Mouse (Mus musculus): Measurements from ENCODE around the gene Usp19. TPM values are rescaled to one million over a fixed set of nuclear protein-coding genes. Genes with fewer than 3 reads are reported as not detected.

The Usp19 gene
- polyA plus RNA-seq, 1 experiment from 2014 or later = 94.3 TPM

DNA sequence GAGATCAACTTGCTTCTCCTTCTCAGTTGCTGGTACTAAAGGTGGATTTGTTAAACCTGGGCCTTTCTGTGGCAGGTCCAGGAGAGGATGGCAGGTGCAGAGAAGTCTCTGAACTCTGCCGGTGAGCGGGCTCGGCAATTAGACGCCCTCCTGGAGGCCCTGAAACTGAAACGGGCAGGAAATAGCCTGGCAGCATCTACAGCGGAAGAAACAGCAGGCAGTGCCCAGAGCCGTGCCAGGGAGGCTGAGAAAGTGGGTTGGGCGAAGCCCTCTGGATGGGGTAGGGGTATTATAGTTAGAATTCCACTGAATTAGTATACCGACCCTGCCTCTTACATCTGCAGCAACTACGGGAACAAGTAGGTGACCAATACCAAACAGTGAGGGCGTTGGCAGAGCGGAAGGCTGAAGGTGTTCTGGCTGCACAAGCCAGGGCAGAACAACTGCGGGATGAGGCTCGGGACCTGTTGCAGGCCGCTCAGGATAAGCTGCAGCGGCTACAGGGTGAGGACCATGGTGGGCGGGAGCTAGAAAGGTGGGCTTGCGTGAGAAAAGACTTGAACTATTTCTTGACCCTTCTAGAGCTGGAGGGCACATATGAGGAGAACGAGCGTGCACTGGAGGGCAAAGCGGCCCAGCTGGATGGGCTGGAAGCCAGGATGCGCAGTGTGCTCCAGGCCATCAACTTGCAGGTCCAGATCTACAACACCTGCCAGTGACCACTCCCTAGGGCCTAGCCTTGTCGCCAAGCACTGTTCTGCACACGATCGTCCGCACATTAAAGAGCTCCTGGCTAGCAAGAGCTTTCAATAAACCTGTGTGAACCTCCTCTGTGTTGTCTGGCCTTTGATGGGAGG is 472 bp upstream of the Usp19 start:
- Histone ChIP-seq H3K4me2 (peak overlapping the region; percentile 92), H3K4me3 (peak overlapping the region; percentile 70), H3K27ac (peak overlapping the region; percentile 95), H3K9ac (peak overlapping the region; percentile 83), H3K4me1 (peaks cover 25% of the 10 kb centered on the region), H3K27me3 (replicated peaks) (no peaks in the 10 kb centered on the region), H3K9me3 (no peaks in the 10 kb centered on the region), H3K36me3 (replicated peaks) (peaks cover 22% of the 10 kb centered on the region)
- ATAC-seq (replicated peaks) = peak; percentile 61
- WGBS = 64% methylated on average over 26 of the region's 26 CpGs

DNA sequence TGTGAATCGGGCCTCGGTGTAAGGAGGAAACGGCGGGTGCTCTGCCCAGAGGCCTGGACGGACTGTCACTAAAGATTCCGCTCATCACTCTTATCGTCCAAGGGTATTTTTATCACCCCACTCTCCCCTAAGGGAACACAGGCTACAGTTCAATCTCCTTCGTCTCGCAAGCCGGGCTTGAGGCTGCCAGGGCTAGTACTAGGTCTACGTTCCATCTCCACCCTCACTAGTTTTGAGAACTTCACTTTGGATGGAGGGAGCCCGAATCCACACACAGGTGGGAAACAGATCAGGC is 831 bp downstream of the Usp19 start:
- peak overlapping the region; percentile 70 for H3K4me3 ChIP-seq

DNA sequence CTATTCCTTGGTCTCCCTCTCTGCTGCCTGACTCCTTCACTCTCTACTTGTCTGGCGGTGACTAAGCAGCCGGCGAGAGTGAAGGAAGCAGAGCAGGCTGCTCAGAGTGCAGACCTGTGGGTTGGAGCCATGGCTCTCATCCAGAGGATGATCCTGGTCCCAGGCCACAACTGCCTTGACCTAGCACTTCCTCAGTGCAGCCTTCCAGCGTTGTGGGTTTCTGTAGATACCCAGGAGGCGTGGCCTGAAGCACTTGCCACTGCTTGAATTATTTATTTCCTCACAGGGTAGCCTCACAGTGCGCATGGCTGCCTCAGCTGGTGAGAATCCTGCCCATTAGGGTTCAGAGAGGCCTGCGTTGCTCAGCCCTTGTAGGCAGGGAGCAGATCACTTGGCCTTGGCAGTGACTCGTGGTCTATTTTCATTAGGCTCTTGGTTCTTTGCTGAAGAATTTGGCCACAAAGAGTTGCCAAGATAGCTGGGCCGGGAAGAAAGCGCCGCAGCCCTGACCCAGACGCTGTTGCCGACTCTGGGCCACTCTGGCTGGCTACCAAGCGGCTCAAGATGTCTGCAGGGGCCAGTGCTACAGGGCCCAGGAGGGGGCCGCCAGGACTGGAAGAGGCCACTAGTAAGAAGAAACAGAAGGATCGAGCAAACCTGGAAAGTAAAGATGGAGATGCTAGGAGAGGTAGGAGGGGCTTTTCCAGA is 1.8 kb downstream of the Usp19 start:
- ATAC-seq (replicated peaks) = no peak
- Histone ChIP-seq H3K4me2 (peak overlapping the region; percentile 92), H3K27me3 (replicated peaks) (no peaks in the 10 kb centered on the region), H3K36me3 (replicated peaks) (peaks cover 44% of the 10 kb centered on the region), H3K9me3 (no peaks in the 10 kb centered on the region), H3K4me1 (peaks cover 25% of the 10 kb centered on the region), H3K4me3 (peak overlapping the region; percentile 70), H3K27ac (no peak overlapping the region), H3K9ac (0 out of 2 replicates have a peak overlapping the region, but pooled peaks have one; percentile 83)
- 86% methylated on average over 16 of the region's 16 CpGs for WGBS

More for the DNA sequence above, 831 bp downstream of the Usp19 start:
- no peak; the same call in 1 of the 2 replicates for ATAC-seq (replicated peaks)
- 10% methylated on average over 12 of the region's 12 CpGs for WGBS
- peak overlapping the region; percentile 92 for H3K4me2 ChIP-seq
- no peaks in the 10 kb centered on the region for H3K9me3 ChIP-seq
- H3K4me1 ChIP-seq = peaks cover 25% of the 10 kb centered on the region
- peaks cover 35% of the 10 kb centered on the region for H3K36me3 ChIP-seq (replicated peaks)
- H3K27me3 ChIP-seq (replicated peaks) = no peaks in the 10 kb centered on the region
- peak overlapping the region; percentile 95 for H3K27ac ChIP-seq
- peak overlapping the region; percentile 83 for H3K9ac ChIP-seq

DNA sequence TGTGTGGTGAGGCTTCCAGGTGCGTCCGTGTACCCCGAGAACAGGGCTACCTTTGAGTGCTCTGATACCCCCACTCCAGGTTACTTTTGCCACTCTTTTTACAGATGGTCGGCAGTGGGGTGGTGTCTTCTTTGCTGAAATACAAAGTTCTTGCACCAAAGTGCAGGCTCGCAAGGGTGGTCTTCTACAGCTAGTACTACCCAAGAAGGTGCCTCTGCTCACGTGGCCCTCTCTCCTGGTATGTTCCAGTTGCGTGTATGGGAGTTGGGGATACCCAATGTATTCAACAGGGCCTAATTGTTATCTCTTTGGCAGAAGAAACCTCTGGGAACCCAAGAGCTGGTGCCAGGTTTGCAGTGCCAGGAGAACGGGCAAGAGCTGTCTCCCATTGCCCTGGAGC is 2.8 kb downstream of the Usp19 start:
- Histone ChIP-seq H3K4me1 (peaks cover 25% of the 10 kb centered on the region), H3K36me3 (replicated peaks) (peaks cover 54% of the 10 kb centered on the region), H3K27ac (no peak overlapping the region), H3K9me3 (no peaks in the 10 kb centered on the region), H3K9ac (no peak overlapping the region), H3K27me3 (replicated peaks) (no peaks in the 10 kb centered on the region), H3K4me2 (no peak overlapping the region), H3K4me3 (no peak overlapping the region)
- 97% methylated on average over 8 of the region's 8 CpGs for WGBS
- ATAC-seq (replicated peaks) = no peak

DNA sequence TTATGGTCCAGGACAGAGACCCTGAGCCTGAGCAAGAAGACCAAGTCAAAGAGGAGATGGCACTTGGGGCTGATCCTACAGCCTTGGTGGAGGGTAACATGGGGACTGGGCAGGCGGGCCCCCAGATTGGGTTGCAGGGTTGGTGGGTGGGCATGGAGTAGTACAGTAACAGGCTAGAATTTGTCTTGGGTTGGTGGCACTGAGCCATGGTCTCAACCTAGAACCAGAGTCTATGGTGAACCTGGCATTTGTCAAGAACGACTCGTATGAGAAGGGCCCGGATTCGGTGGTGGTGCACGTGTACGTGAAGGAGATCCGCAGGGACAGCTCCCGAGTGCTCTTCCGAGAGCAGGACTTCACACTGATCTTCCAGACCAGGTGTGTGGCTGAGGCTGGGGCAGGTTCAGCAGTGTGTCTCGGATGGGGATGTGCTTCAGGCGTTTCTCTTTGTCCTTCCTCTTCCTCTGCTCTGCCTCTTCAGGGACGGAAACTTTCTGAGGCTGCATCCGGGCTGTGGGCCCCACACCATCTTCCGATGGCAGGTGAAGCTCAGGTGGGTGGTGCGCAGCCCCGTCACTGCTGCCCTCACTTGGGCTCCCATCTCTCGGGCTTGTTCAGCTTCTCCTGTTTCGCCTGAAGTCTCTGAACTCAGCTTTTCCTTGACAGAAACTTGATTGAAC is 3.9 kb downstream of the Usp19 start:
- Histone ChIP-seq H3K4me2 (no peak overlapping the region), H3K27me3 (replicated peaks) (no peaks in the 10 kb centered on the region), H3K9me3 (no peaks in the 10 kb centered on the region), H3K9ac (no peak overlapping the region), H3K36me3 (replicated peaks) (peaks cover 64% of the 10 kb centered on the region), H3K4me3 (no peak overlapping the region), H3K27ac (no peak overlapping the region), H3K4me1 (peaks cover 25% of the 10 kb centered on the region)
- WGBS = 95% methylated on average over 19 of the region's 19 CpGs
- ATAC-seq (replicated peaks) = no peak

DNA sequence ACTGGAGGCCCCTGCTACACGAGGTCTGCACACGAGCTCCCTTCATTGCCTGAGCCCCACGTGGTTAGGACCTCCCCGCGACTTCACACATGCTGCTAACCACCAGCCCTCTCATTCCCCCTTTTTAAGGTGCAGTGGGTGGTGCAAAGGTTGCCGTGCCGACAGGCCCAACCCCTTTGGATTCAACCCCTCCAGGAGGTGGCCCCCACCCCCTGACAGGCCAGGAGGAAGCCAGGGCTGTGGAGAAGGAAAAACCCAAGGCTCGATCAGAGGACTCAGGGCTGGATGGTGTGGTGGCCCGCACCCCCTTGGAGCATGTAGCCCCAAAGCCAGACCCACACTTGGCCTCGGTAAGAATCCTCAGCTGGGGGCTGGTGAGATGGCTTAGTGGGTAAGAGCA is 4.5 kb downstream of the Usp19 start:
- Histone ChIP-seq H3K27ac (no peak overlapping the region), H3K4me1 (peaks cover 21% of the 10 kb centered on the region), H3K36me3 (replicated peaks) (peaks cover 70% of the 10 kb centered on the region), H3K27me3 (replicated peaks) (no peaks in the 10 kb centered on the region), H3K4me2 (no peak overlapping the region), H3K9ac (no peak overlapping the region), H3K9me3 (no peaks in the 10 kb centered on the region), H3K4me3 (no peak overlapping the region)
- 83% methylated on average over 10 of the region's 10 CpGs for WGBS
- no peak for ATAC-seq (replicated peaks)

DNA sequence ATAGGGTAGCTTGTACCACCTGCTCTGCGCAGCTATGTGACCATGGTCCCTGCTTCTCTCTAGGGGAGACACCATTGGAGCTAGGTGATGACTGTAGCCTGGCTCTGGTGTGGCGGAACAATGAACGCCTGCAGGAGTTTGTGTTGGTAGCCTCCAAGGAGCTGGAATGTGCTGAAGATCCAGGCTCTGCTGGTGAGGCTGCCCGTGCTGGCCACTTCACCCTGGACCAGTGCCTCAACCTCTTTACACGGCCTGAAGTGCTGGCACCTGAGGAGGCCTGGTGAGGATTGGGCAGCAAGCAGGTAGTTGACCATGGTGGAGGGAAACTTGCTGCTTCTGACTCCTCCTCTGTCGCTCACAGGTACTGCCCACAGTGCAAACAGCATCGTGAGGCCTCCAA is 8.8 kb downstream of the Usp19 start:
- Histone ChIP-seq H3K4me1 (no peaks in the 10 kb centered on the region), H3K27ac (no peak overlapping the region), H3K4me3 (no peak overlapping the region), H3K4me2 (no peak overlapping the region), H3K36me3 (replicated peaks) (peaks cover 83% of the 10 kb centered on the region), H3K9ac (no peak overlapping the region), H3K9me3 (no peaks in the 10 kb centered on the region), H3K27me3 (replicated peaks) (no peaks in the 10 kb centered on the region)
- no peak for ATAC-seq (replicated peaks)
- WGBS = 97% methylated on average over 7 of the region's 7 CpGs

DNA sequence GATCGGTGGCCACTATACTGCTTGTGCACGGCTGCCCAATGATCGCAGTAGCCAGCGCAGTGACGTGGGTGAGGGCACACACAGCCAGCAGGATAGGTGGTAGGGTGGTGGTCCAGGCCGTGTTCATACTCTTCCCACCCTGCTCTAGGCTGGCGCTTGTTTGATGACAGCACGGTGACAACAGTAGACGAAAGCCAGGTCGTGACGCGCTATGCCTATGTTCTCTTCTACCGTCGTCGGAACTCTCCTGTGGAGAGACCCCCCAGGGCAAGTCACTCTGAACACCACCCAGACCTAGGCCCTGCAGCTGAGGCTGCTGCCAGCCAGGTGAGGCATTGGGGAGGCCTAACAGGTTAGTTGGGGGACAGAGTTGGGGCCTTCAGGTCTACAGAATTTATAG is 9.5 kb downstream of the Usp19 start:
- Histone ChIP-seq H3K4me1 (no peaks in the 10 kb centered on the region), H3K27me3 (replicated peaks) (no peaks in the 10 kb centered on the region), H3K4me3 (no peak overlapping the region), H3K9ac (no peak overlapping the region), H3K36me3 (replicated peaks) (peaks cover 76% of the 10 kb centered on the region), H3K27ac (no peak overlapping the region), H3K4me2 (no peak overlapping the region), H3K9me3 (no peaks in the 10 kb centered on the region)
- WGBS = 96% methylated on average over 15 of the region's 15 CpGs
- ATAC-seq (replicated peaks) = no peak

DNA sequence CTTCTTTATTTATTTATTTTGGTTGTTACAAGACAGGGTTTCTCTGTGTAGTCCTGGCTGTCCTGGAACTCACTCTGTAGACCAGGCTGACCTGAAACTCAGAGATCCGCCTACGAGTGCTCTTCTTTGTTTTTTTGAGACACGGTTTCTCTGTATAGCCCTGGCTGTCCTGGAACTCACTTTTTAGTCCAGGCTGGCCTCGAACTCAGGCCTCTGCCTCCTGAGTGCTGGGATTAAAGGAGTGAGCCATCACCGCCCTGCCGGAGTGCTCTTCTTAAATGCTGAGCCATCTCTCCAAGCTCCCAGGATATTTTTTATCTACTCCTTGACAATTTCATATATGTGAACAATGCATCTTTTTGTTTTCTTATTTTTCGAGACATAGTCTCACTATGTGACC is 16.5 kb downstream of the Usp19 start:
- peak overlapping the region; percentile 94 for H3K4me2 ChIP-seq
- peaks cover 22% of the 10 kb centered on the region; the same call in 1 of the 2 replicates for H3K36me3 ChIP-seq (replicated peaks)
- H3K4me3 ChIP-seq = peak overlapping the region; percentile 76
- H3K9ac ChIP-seq = no peak overlapping the region
- 89% methylated on average over 7 of the region's 7 CpGs for WGBS
- H3K4me1 ChIP-seq = peaks cover 19% of the 10 kb centered on the region
- no peaks in the 10 kb centered on the region for H3K9me3 ChIP-seq
- H3K27me3 ChIP-seq (replicated peaks) = no peaks in the 10 kb centered on the region
- ATAC-seq (replicated peaks) = no peak
- H3K27ac ChIP-seq = peak overlapping the region; percentile 87; the same call in 1 of the 2 replicates

DNA sequence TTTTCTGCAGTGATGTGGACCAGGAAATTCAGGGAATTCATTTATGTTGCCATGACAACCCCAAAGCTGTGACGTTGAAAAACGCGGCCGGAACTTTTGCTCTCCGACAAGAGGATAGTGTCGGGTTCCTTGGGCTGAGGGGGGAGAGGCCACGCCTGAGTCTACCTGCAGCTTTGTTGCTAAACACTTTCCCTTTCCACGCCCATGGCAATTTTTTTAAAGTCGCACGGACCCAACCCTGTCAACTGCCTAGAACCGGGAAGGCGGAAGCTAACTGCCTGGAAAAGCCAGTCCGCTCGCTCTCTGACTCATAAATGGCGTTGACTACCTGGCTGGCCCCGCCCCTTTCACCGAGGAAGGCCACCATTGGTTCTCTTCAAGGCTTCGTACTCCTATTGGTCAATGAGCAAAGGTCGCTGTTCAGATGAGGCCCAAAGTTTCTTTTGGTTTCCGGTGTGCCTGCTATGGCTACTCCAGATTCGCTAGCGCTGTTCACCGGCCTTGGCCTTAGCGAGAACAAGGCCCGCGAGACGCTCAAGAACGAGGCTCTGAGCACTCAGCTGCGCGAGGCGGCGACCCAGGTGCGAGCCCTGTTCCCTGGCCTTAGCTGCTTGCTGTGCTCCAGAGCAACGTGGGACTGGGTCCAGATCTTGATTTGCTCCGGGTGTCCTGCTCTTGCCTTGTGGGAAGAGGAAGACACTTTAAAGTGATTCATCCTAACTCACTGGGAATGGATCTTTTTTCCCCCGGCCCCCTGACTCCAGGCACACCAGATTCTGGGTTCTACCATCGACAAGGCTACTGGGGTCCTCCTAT is 17.4 kb downstream of the Usp19 start, which contains the start of gene Qars:
Qars (plus strand) TSS at position 88 of the 816 bp plus-strand sequence.
- H3K4me1 ChIP-seq = peaks cover 19% of the 10 kb centered on the region
- H3K27me3 ChIP-seq (replicated peaks) = no peaks in the 10 kb centered on the region
- H3K9ac ChIP-seq = peak within 1 kb of the TSS; percentile 71
- no peaks in the 10 kb centered on the region for H3K9me3 ChIP-seq
- peaks cover 24% of the 10 kb centered on the region; the same call in 1 of the 2 replicates for H3K36me3 ChIP-seq (replicated peaks)
- WGBS = under 1% methylated on average over 37 of the region's 37 CpGs
- peak; percentile 98 for ATAC-seq (replicated peaks)
- H3K4me3 ChIP-seq = peak within 1 kb of the TSS; percentile 76
- peak within 1 kb of the TSS; percentile 87 for H3K27ac ChIP-seq
- H3K4me2 ChIP-seq = peak within 1 kb of the TSS; percentile 94

DNA sequence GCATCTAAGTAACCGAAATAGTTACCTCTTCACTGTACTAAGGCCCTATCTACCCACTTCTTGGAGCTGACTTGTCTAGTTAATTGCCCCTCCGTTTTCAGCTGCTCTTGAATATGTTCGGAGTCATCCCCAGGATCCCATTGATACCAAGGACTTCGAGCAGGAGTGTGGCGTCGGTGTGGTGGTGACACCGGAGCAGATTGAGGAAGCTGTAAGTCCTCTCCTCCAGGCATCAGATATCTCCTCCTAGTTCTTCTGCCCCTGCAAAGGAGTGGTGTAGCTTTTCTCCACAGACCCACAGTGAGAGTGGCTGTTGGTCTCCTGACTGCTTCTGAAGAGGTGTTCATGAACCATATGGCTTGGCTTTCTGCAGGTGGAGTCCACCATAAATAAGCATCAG is 18.4 kb downstream of the Usp19 start:
- peaks cover 33% of the 10 kb centered on the region for H3K36me3 ChIP-seq (replicated peaks)
- H3K27me3 ChIP-seq (replicated peaks) = no peaks in the 10 kb centered on the region
- ATAC-seq (replicated peaks) = no peak
- no peak overlapping the region for H3K27ac ChIP-seq
- H3K4me3 ChIP-seq = peak overlapping the region; percentile 76
- H3K4me1 ChIP-seq = peaks cover 19% of the 10 kb centered on the region
- 91% methylated on average over 7 of the region's 7 CpGs for WGBS
- H3K4me2 ChIP-seq = peak overlapping the region; percentile 94
- H3K9ac ChIP-seq = peak overlapping the region; percentile 71; the same call in 1 of the 2 replicates
- H3K9me3 ChIP-seq = no peaks in the 10 kb centered on the region
